Mouse (Mus musculus) heart, postnatal 0 days (tissue): ENCODE measurements at regions not wholly inside any gene's neighbourhood (a gene's known extent, or its start where the extent isn't known, plus 50 kb on each side); places are given as distances from the start of the nearest gene placed in this dataset.

Experiments used
- CTCF ChIP-seq: IDR thresholded peaks from 2 replicates; pipeline ENCODE4 v1.5.1; 2016; ENCODE audit warnings: antibody characterized with exemption, control low read depth, low read depth
- EP300 ChIP-seq: IDR thresholded peaks from 2 replicates; pipeline ENCODE4 v1.6.1; 2016; ENCODE audit warnings: antibody characterized with exemption, low read depth

GRCm38 (mm10) chr13:46019431-46020166 is 54.8 kb upstream of the Atxn1 start:
- TF ChIP-seq CTCF, result no peak
- TF ChIP-seq EP300, result no peak
